Mouse (Mus musculus) CH12.LX (cell line): ENCODE measurements around the gene Fpgs. TPM values are rescaled to one million over a fixed set of nuclear protein-coding genes. Genes with fewer than 3 reads are reported as not detected.
A peak's percentile ranks its signal among the peaks of the same experiment; 100 is the strongest.

ENCODE experiments used
- DNase-seq: peaks from one replicate; pipeline ENCODE4 v3.0.0-alpha.2; 2013; ENCODE audit errors: extremely low read depth
- H3K27ac ChIP-seq: 2 replicates; pipeline ENCODE4 v1.5.1; 2012; ENCODE audit warnings: low read depth, mild to moderate bottlenecking, control low read depth, moderate library complexity; ENCODE audit not compliant: insufficient read depth
- H3K27me3 ChIP-seq: replicated peaks from 2 replicates; pipeline ENCODE3; 2012; ENCODE audit warnings: inconsistent platforms
- H3K36me3 ChIP-seq, 2 experiments: replicated peaks in 1 of 2; 2 replicates each; pipeline versions ENCODE3 to v1.6.1; 2012; ENCODE audit warnings: inconsistent platforms in 1 of 2, low read length in 1 of 2, mild to moderate bottlenecking in 1 of 2, mixed read lengths in 1 of 2, moderate library complexity in 1 of 2; ENCODE audit not compliant: control insufficient read depth in 1 of 2, insufficient read depth in 1 of 2
- H3K4me1 ChIP-seq, 2 experiments: 2 replicates each; pipeline ENCODE4 v1.6.1; 2012; ENCODE audit warnings: inconsistent platforms in 1 of 2, moderate library complexity in 1 of 2; ENCODE audit not compliant: insufficient read depth in 2 of 2, control insufficient read depth in 1 of 2
- H3K4me2 ChIP-seq: 2 replicates; pipeline ENCODE4 v1.6.1; 2012; ENCODE audit warnings: low read depth, mild to moderate bottlenecking, control low read depth; ENCODE audit not compliant: poor library complexity, insufficient read depth, severe bottlenecking
- H3K4me3 ChIP-seq, 3 experiments: fragments of 150-350 bp in 1 of 3; sonication (generic) in 1 of 3; replicated peaks in 1 of 3; 2 replicates each; pipeline versions ENCODE3 to v1.5.1; 2011 to 2012; ENCODE audit warnings: low read depth in 2 of 3, low read length in 2 of 3, mild to moderate bottlenecking in 2 of 3, moderate library complexity in 2 of 3, control low read depth in 1 of 3, improper control_type of control experiment in 1 of 3, inconsistent platforms in 1 of 3, mixed read lengths in 1 of 3; ENCODE audit not compliant: poor library complexity in 1 of 3
- H3K79me2 ChIP-seq: replicated peaks from 2 replicates; pipeline ENCODE4 v1.6.1; 2012; ENCODE audit warnings: mild to moderate bottlenecking, moderate library complexity; ENCODE audit not compliant: control insufficient read depth, poor library complexity, insufficient read depth, severe bottlenecking; ENCODE audit errors: extremely low read depth
- H3K9ac ChIP-seq: 2 replicates; pipeline ENCODE4 v1.6.1; 2012; ENCODE audit warnings: low read depth, mild to moderate bottlenecking, control low read depth, moderate library complexity; ENCODE audit not compliant: insufficient read depth
- H3K9me3 ChIP-seq: replicated peaks from 2 replicates; pipeline ENCODE3; 2012; ENCODE audit warnings: low read length, inconsistent platforms, mixed read lengths
- CHD1 ChIP-seq: IDR thresholded peaks from 2 replicates; pipeline ENCODE4 v1.6.1; 2012; ENCODE audit warnings: low read depth, low read length, improper control_type of control experiment, inconsistent platforms
- CTCF ChIP-seq, 2 experiments: IDR thresholded peaks in 1 of 2; conservative IDR thresholded peaks in 1 of 2; 2 replicates each; pipeline ENCODE4 v1.5.1; 2011 to 2012; ENCODE audit warnings: low read depth in 2 of 2, low read length in 2 of 2, improper control_type of control experiment in 1 of 2, inconsistent platforms in 1 of 2, mild to moderate bottlenecking in 1 of 2, moderate library complexity in 1 of 2
- ETS1 ChIP-seq: conservative IDR thresholded peaks from 2 replicates; pipeline ENCODE4 v1.6.1; 2012; ENCODE audit warnings: low read depth, mild to moderate bottlenecking, inconsistent platforms, low read length, improper control_type of control experiment, moderate library complexity
- GABPA ChIP-seq: IDR thresholded peaks from 2 replicates; pipeline ENCODE4 v1.6.1; 2012; ENCODE audit warnings: low read depth, low read length, improper control_type of control experiment, inconsistent platforms; ENCODE audit not compliant: insufficient replicate concordance
- HCFC1 ChIP-seq: IDR thresholded peaks from 2 replicates; pipeline ENCODE4 v1.6.1; 2012; ENCODE audit warnings: low read depth, mild to moderate bottlenecking, inconsistent platforms, low read length, improper control_type of control experiment
- IRF4 ChIP-seq: IDR thresholded peaks from 2 replicates; pipeline ENCODE4 v1.6.1; 2014; ENCODE audit warnings: low read depth, mild to moderate bottlenecking, inconsistent platforms, low read length, improper control_type of control experiment
- JUN ChIP-seq: IDR thresholded peaks from 2 replicates; pipeline ENCODE4 v1.6.1; 2011; ENCODE audit warnings: low read depth, mild to moderate bottlenecking, low read length, improper control_type of control experiment, moderate library complexity; ENCODE audit not compliant: insufficient read depth
- MAFK ChIP-seq: IDR thresholded peaks from 2 replicates; pipeline ENCODE4 v1.6.1; 2011; ENCODE audit warnings: low read length, improper control_type of control experiment; ENCODE audit not compliant: insufficient replicate concordance
- MAX ChIP-seq: IDR thresholded peaks from 2 replicates; pipeline ENCODE4 v1.6.1; 2011; ENCODE audit warnings: low read length, improper control_type of control experiment
- MEF2A ChIP-seq: IDR thresholded peaks from 2 replicates; pipeline ENCODE4 v1.6.1; 2014; ENCODE audit warnings: low read depth, mild to moderate bottlenecking, inconsistent platforms, low read length, improper control_type of control experiment, borderline replicate concordance
- POLR2A ChIP-seq: IDR thresholded peaks from 2 replicates; pipeline ENCODE4 v1.6.1; 2011; ENCODE audit warnings: low read depth, mild to moderate bottlenecking, improper control_type of control experiment, low read length
- RAD21 ChIP-seq: IDR thresholded peaks from 2 replicates; pipeline ENCODE4 v1.6.1; 2011; ENCODE audit warnings: low read depth, mild to moderate bottlenecking, low read length, improper control_type of control experiment, moderate library complexity
- RCOR1 ChIP-seq: conservative IDR thresholded peaks from 2 replicates; pipeline ENCODE4 v1.6.1; 2012; ENCODE audit warnings: low read depth, mild to moderate bottlenecking, inconsistent platforms, low read length, improper control_type of control experiment
- SIN3A ChIP-seq: IDR thresholded peaks from 2 replicates; pipeline ENCODE4 v1.6.1; 2012; ENCODE audit warnings: low read length, improper control_type of control experiment, inconsistent platforms
- TCF12 ChIP-seq: IDR thresholded peaks from 2 replicates; pipeline ENCODE4 v1.6.1; 2014; ENCODE audit warnings: low read depth, mild to moderate bottlenecking, inconsistent platforms, low read length, improper control_type of control experiment
- USF2 ChIP-seq: conservative IDR thresholded peaks from 2 replicates; pipeline ENCODE4 v1.6.1; 2011; ENCODE audit warnings: low read depth, low read length, improper control_type of control experiment
- ZMIZ1 ChIP-seq: IDR thresholded peaks from 2 replicates; pipeline ENCODE4 v1.6.1; 2012; ENCODE audit warnings: low read depth, mild to moderate bottlenecking, inconsistent platforms, low read length, improper control_type of control experiment
- dilution Hi-C: fragments of 300-500 bp; cut with MboI; formaldehyde crosslinking; loops from 2 replicates; pipeline ENCODE4 v1.14.3; 2020; ENCODE audit warnings: low sequenced_read_pairs; ENCODE audit not compliant: extremely low pct_unique_long_range_greater_than_20kb, extremely low pct_ligation_motif_present
- in situ Hi-C: fragments of 300-500 bp; cut with MboI; formaldehyde crosslinking; loops from 3 replicates; pipeline ENCODE4 v1.14.3; 2019; ENCODE audit warnings: low sequenced_read_pairs, low pct_ligation_motif_present, low pct_unique_long_range_greater_than_20kb, mixed read lengths
- polyA plus RNA-seq: library from polyadenylated mRNA; unstranded; fragments of >175 nt; gene quantifications from 2 replicates; pipeline ENCODE4 v1.2.1, GENCODE M21; 2012; ENCODE audit warnings: low read depth; ENCODE audit not compliant: insufficient read length
- total RNA-seq, 2 experiments: library from RNA; depleted of rRNA; stranded (reverse); fragments of 300-350 nt in 1 of 2; fragments of >200 nt in 1 of 2; gene quantifications; 2 replicates each; pipeline ENCODE4 v1.2.3; 2012 to 2014

Gene Fpgs
- total and polyA plus RNA-seq, 3 experiments = 31.8 to 59.2 (median 41.8) TPM

- Histone ChIP-seq H3K9me3 (no peaks in the 10 kb centered on the region), H3K4me3 (no peak within 1 kb of the TSS), H3K4me2 (no peak within 1 kb of the TSS), H3K27me3 (no peaks in the 10 kb centered on the region), H3K36me3 (peaks cover 48 to 91% of the 10 kb centered on the region in 2 experiments), H3K79me2 (no peaks in the 10 kb centered on the region), H3K4me1 (peaks cover 4 to 12% of the 10 kb centered on the region in 2 experiments; a peak in 3 of 4 replicates), H3K27ac (no peak within 1 kb of the TSS), H3K9ac (no peak within 1 kb of the TSS)
- no peak for DNase-seq
- no peak for TF ChIP-seq TCF12
- TF ChIP-seq JUN = no peak
- no peak for TF ChIP-seq CHD1
- TF ChIP-seq ETS1 = no peak
- no peak for TF ChIP-seq CTCF (conservative IDR thresholded peaks at IDR 0.05 in 1 of 2, IDR thresholded peaks at IDR 0.05 in 1 of 2; ENCODE audit: low read depth in 2 of 2, low read length in 2 of 2)
- TF ChIP-seq RAD21 = no peak
- TF ChIP-seq USF2 = no peak
- TF ChIP-seq MEF2A = no peak
- dilution Hi-C loops (no loop called here), in situ Hi-C loops (no loop called here)
These were observed 36.9 kb upstream of the Fpgs start, which contains the start of gene 6330409D20Rik for GRCm38 (mm10) chr2:32740916-32741272. TSS of gene 6330409D20Rik (minus strand) at chr2:32741016.

GRCm38 (mm10) chr2:32739311-32739710, 35.4 kb upstream of the Fpgs start:
- Histone ChIP-seq H3K27me3 (no peaks in the 10 kb centered on the region), H3K9me3 (no peaks in the 10 kb centered on the region), H3K36me3 (peaks cover 32 to 90% of the 10 kb centered on the region in 2 experiments), H3K4me2 (no peak overlapping the region), H3K4me3 (no peak overlapping the region), H3K4me1 (peaks cover 4 to 24% of the 10 kb centered on the region in 2 experiments; a peak in 3 of 4 replicates), H3K27ac (no peak overlapping the region)
- dilution Hi-C loops (no loop called here), in situ Hi-C loops (no loop called here)
- DNase-seq = no peak
- TF ChIP-seq SIN3A = no peak
- TF ChIP-seq IRF4 = no peak
- TF ChIP-seq RCOR1 = no peak
- TF ChIP-seq POLR2A = no peak
- no peak for TF ChIP-seq HCFC1
- TF ChIP-seq RAD21 = no peak
- no peak for TF ChIP-seq ZMIZ1
- TF ChIP-seq CHD1 = no peak
- TF ChIP-seq, all 38 proteins: peak for 0
- no peaks in the 10 kb centered on the region for H3K79me2 ChIP-seq
- H3K9ac ChIP-seq = no peak overlapping the region

- H3K79me2 ChIP-seq = no peaks in the 10 kb centered on the region
- H3K4me2 ChIP-seq = no peak overlapping the region
- no peaks in the 10 kb centered on the region for H3K9me3 ChIP-seq
- peaks cover 4 to 32% of the 10 kb centered on the region in 2 experiments; a peak in 3 of 4 replicates for H3K4me1 ChIP-seq
- in situ Hi-C loops = no loop called here
- H3K27ac ChIP-seq = no peak overlapping the region
- H3K4me3 ChIP-seq = no peak overlapping the region
- H3K9ac ChIP-seq = no peak overlapping the region
- DNase-seq = no peak
- TF ChIP-seq CTCF (conservative IDR thresholded peaks at IDR 0.05 in 1 of 2, IDR thresholded peaks at IDR 0.05 in 1 of 2; ENCODE audit: low read depth in 2 of 2, low read length in 2 of 2) (0 out of 4 replicates have a peak, but pooled peaks of 1 of the 2 experiments have one; percentile 2), MAX (no peak), MAFK (no peak), GABPA (no peak)
- dilution Hi-C loops = no loop called here
- peaks cover 19 to 90% of the 10 kb centered on the region in 2 experiments for H3K36me3 ChIP-seq
- no peaks in the 10 kb centered on the region for H3K27me3 ChIP-seq
These were observed 33.1 kb upstream of the Fpgs start for GRCm38 (mm10) chr2:32737008-32737407.
